Mouse (Mus musculus) heart, adult 2 months (tissue): ENCODE results near the gene Tepp. TPM values are rescaled to one million over a fixed set of nuclear protein-coding genes. Genes with fewer than 3 reads are reported as not detected.

Experiments
- DNase-seq, 2 experiments: peaks; one replicate each; pipeline ENCODE4 v3.0.0; 2021
- H3K27ac ChIP-seq: fragments of 200-600 bp; 2 replicates; pipeline ENCODE4 v1.8.1; 2022
- H3K27me3 ChIP-seq: fragments of 200-500 bp; 2 replicates; pipeline ENCODE4 v1.6.1; 2012; ENCODE audit warnings: mild to moderate bottlenecking, low read length, inconsistent platforms, mixed read lengths; ENCODE audit not compliant: control insufficient read depth, insufficient read depth
- H3K36me3 ChIP-seq: fragments of 200-500 bp; 2 replicates; pipeline ENCODE4 v1.6.1; 2012; ENCODE audit warnings: low read length, inconsistent platforms; ENCODE audit not compliant: control insufficient read depth, insufficient read depth
- H3K4me1 ChIP-seq: fragments of 200-500 bp; 2 replicates; pipeline ENCODE4 v1.6.1; 2011; ENCODE audit warnings: low read length; ENCODE audit not compliant: control insufficient read depth, insufficient read depth
- H3K4me3 ChIP-seq: fragments of 200-600 bp; 2 replicates; pipeline ENCODE4 v1.8.1; 2022
- H3K79me2 ChIP-seq: fragments of 200-500 bp; replicated peaks from 2 replicates; pipeline ENCODE4 v1.6.1; 2012; ENCODE audit warnings: mild to moderate bottlenecking, inconsistent platforms, low read length, moderate library complexity, mixed read lengths; ENCODE audit not compliant: control insufficient read depth, insufficient read depth
- H3K9ac ChIP-seq: fragments of 200-500 bp; 2 replicates; pipeline ENCODE4 v1.6.1; 2012; ENCODE audit warnings: low read depth, mild to moderate bottlenecking, control low read depth, inconsistent platforms, low read length, mixed read lengths
- CTCF ChIP-seq: fragments of 200-600 bp; IDR thresholded peaks from 2 replicates; pipeline ENCODE4 v1.8.1; 2022; ENCODE audit warnings: antibody characterized with exemption, mild to moderate bottlenecking, moderate library complexity
- EP300 ChIP-seq: fragments of 200-500 bp; IDR thresholded peaks from 2 replicates; pipeline ENCODE4 v1.6.1; 2011; ENCODE audit warnings: low read depth, low read length, control low read depth; ENCODE audit not compliant: insufficient read depth
- POLR2A ChIP-seq: fragments of 200-500 bp; IDR thresholded peaks from 2 replicates; pipeline ENCODE4 v1.6.1; 2011; ENCODE audit warnings: mild to moderate bottlenecking, low read depth, low read length, control low read depth; ENCODE audit not compliant: insufficient read depth
- WGBS: fragments of 180-500 bp; shearing (Covaris S2); methylation state at CpG from one replicate; pipeline ENCODE4 v1.1.7; 2018; 5-methylcytosine and 5-hydroxymethylcytosine counted together
- intact Hi-C: fragments of 180-260 bp; cut with DNase I; formaldehyde crosslinking; loops from one replicate; pipeline ENCODE4 v1.15.1; 2025
- polyA plus RNA-seq: library from polyadenylated mRNA; depleted of rRNA; stranded (reverse); fragments of >200 nt; gene quantifications from 2 replicates; pipeline ENCODE4 v1.2.3, GENCODE M21; 2012
- total RNA-seq, 2 experiments: library from RNA; stranded (reverse); gene quantifications; 2 replicates each; pipeline ENCODE4 v1.2.3; 2021

The Tepp gene
- total and polyA plus RNA-seq, 3 experiments: 0.59 TPM; not detected in 2

GRCm38 (mm10) chr8:95324646-95325045 lies 14.3 kb downstream of the Tepp start:
- peaks cover 10% of the 10 kb centered on the region for H3K79me2 ChIP-seq
- peaks cover 18% of the 10 kb centered on the region for H3K4me1 ChIP-seq
- no peaks in the 10 kb centered on the region for H3K36me3 ChIP-seq
- no peak overlapping the region for H3K4me3 ChIP-seq
- peak overlapping the region; percentile 38 for H3K27ac ChIP-seq
- 38% methylated on average over 5 of the region's 5 CpGs for WGBS
- intact Hi-C loops: no loop called here
- no peak overlapping the region for H3K9ac ChIP-seq
- H3K27me3 ChIP-seq: no peaks in the 10 kb centered on the region
- no peak for TF ChIP-seq EP300
- no peak for TF ChIP-seq CTCF
- TF ChIP-seq POLR2A: no peak
- no peak for DNase-seq

DNA sequence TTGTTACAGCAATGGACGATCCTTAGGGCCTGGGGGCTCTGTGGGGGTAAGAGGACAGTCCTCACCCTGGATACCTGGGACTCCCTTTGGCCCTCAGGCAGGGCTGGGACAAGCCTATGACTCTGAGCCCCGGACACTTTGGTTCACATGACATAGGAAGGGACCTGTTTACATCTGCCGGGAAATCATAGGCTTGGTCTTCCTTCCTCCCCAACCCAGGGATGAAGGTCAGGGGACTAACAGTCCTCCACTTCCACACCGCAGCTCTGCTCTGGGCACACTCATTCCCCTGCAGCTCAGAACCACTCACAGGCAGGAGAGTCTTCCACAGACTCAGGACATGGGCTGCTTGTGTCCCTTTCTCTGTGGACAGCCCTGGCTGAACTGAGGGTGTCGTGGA lies 16.5 kb downstream of the Tepp start:
- H3K9ac ChIP-seq: no peak overlapping the region
- peaks cover 10% of the 10 kb centered on the region for H3K79me2 ChIP-seq
- H3K36me3 ChIP-seq: no peaks in the 10 kb centered on the region
- H3K4me3 ChIP-seq: no peak overlapping the region
- TF ChIP-seq POLR2A (no peak), EP300 (no peak), CTCF (no peak)
- no peak for DNase-seq
- no peak overlapping the region; the same call in 1 of the 2 replicates for H3K27ac ChIP-seq
- H3K27me3 ChIP-seq: no peaks in the 10 kb centered on the region
- peaks cover 14% of the 10 kb centered on the region for H3K4me1 ChIP-seq
- 54% methylated on average over 5 of the region's 5 CpGs for WGBS
- intact Hi-C loops: no loop called here

DNA sequence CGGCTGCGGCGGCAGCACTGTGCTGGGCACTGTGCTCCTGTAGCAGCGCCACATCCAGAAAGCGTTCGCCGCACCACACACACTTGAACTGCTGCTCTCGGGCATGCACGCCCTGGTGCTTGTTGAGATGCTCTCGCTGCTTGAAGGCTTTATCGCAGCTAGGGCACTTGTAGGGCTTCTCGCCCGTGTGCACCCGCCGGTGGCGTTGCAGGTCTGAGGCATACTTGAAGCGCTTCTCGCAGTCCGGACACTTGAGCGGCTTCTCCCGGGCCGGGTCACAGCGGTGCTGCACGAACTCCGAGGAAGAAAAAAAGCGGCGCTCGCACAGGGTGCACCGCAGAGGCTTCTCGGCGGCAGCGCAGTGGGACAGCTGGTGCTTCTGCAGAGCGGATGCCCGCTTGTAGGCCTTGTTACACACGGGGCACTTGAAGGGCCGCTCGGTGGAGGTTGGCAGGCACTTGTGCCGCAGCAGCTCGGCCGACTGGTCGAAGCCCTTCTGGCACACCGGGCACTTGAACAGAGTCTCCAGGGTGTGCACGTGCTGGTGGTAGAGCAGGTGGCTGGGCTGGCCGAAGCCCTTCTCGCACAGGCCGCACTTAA lies 17.6 kb downstream of the Tepp start:
- H3K27me3 ChIP-seq: no peaks in the 10 kb centered on the region
- H3K4me1 ChIP-seq: peaks cover 15% of the 10 kb centered on the region
- H3K79me2 ChIP-seq: peaks cover 10% of the 10 kb centered on the region
- intact Hi-C loops: no loop called here
- H3K4me3 ChIP-seq: no peak overlapping the region
- H3K9ac ChIP-seq: no peak overlapping the region
- TF ChIP-seq POLR2A (no peak), CTCF (no peak), EP300 (no peak)
- H3K36me3 ChIP-seq: peaks cover 3% of the 10 kb centered on the region; the same call in 1 of the 2 replicates
- DNase-seq: no peak
- 88% methylated on average over 46 of the region's 46 CpGs for WGBS
- H3K27ac ChIP-seq: no peak overlapping the region

DNA sequence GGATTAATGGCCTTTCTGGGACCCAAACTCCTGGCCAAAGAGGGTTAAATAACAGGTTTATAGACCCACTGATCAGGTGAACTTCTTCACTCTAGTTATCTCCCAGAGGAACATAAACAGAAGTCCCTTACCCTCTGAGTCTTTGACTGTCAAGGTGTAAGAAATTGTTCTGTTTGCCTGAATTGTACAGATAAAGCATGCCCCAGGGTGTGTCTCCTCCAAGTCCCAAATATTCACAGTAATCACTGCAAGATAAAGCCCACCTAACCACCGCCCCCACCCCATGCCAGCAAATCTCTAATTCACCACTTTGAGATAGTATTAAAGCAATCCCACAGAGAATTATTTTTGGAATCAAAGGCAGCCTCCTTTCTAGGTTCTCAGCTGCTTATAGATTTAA lies 20.0 kb downstream of the Tepp start:
- TF ChIP-seq CTCF: no peak
- no peak for TF ChIP-seq EP300
- no peak for TF ChIP-seq POLR2A
- no peak for DNase-seq
- peaks cover 4% of the 10 kb centered on the region; the same call in 1 of the 2 replicates for H3K36me3 ChIP-seq
- no peaks in the 10 kb centered on the region for H3K27me3 ChIP-seq
- peak overlapping the region; percentile 95 for H3K4me3 ChIP-seq
- no peak overlapping the region for H3K9ac ChIP-seq
- no peak overlapping the region; the same call in 1 of the 2 replicates for H3K27ac ChIP-seq
- H3K79me2 ChIP-seq: peaks cover 11% of the 10 kb centered on the region
- peaks cover 10% of the 10 kb centered on the region for H3K4me1 ChIP-seq
- 7% methylated on average over 1 of the region's 1 CpGs for WGBS
- intact Hi-C loops: no loop called here

DNA sequence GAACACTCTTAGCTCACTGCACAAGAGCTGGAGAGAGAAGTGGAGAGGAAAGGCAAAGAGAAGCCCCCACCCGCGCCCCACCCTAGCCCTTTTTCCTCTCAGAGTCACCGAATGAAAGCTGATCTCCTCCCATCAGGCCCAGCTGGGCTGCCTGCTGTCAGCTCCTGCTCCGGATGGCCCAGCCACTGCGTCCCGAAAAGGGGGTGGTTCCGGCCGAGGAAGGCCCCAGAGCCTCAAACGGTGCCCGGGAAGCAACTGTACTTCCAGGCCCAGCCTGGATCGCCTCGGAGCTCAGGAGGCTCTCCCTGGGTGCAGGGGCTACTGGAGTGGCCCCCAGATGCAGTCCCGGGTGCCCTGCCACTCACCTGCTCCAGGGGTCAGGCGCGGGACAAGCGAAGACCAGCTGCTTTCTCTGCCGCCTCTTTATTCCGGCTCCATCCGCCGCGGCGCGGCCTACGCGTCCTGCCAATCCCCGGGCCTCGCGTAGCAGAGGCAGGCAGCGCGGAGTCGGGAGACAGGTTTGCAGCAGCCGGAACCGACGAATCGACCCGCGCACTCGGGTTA lies 20.9 kb downstream of the Tepp start:
- under 1% methylated on average over 38 of the region's 38 CpGs for WGBS
- Histone ChIP-seq H3K27ac (peak overlapping the region; percentile 97), H3K36me3 (peaks cover 4% of the 10 kb centered on the region; the same call in 1 of the 2 replicates), H3K9ac (peak overlapping the region; percentile 98), H3K4me1 (peaks cover 8% of the 10 kb centered on the region), H3K27me3 (no peaks in the 10 kb centered on the region), H3K79me2 (peaks cover 11% of the 10 kb centered on the region), H3K4me3 (peak overlapping the region; percentile 95)
- TF ChIP-seq CTCF (no peak), POLR2A (no peak), EP300 (no peak)
- DNase-seq: no peak
- intact Hi-C loops: loop anchor here (1.0 kb wide), 1 partner anchor 76 kb away; no protein-coding TSS in a partner anchor
